Mouse (Mus musculus): ENCODE measurements around the gene Dpp6. TPM values are rescaled to one million over a fixed set of nuclear protein-coding genes. Genes with fewer than 3 reads are reported as not detected.

The Dpp6 gene
- polyA plus RNA-seq, 1 experiment from 2014 or later: 26.7 TPM

DNA sequence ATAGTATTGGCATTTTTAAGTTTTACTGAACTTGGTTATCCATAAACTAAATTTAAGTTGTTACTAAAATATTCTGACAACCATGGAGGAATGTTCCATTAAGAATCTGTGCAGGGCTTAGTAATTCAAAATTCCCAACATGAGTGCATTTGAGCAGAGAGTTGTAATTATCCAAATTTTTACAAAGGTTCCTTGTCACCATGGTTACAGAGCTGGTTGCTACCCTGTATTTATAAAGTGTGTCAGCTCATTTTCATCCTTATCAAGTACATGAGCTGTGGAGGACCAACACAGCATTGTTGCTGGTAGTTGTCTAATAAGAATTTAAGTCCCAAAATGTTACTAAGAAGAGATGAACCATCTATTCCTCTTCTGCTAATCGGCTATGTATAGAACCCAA, 787.1 kb downstream of the Dpp6 start:
- no peak overlapping the region for H3K27ac ChIP-seq (ENCODE audit: low read depth, low read length)

DNA sequence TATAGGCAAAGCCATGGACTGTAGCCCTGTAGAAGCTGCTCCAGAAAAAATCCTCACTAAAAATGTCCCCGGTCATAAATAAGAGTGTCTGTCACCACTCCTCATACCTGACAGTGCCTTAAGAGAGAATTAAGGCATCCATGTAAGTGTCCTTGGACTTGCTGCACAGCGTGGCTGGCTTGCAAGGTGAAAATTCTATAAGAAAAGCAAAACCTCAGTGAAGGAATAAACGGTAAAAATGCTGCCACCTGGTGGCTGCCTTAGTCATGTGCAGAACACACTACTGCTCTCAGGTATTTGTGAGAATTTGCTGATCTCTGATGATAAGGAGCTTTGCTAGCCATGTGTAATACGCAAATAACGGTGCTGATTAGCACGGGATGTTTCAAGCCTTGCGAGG, 798.8 kb downstream of the Dpp6 start:
- peak; percentile 58 for ATAC-seq
- no peak overlapping the region for H3K9ac ChIP-seq (ENCODE audit: low read length)
- no peak overlapping the region for H3K27ac ChIP-seq (ENCODE audit: low read depth, low read length)
- H3K36me3 ChIP-seq (ENCODE audit: control insufficient read depth, insufficient read depth, low read length): no peaks in the 10 kb centered on the region
- 36% methylated on average over 7 of the region's 7 CpGs for WGBS
- no peaks in the 10 kb centered on the region for H3K4me1 ChIP-seq (ENCODE audit: control insufficient read depth, insufficient read depth, low read length)
- H3K4me2 ChIP-seq (ENCODE audit: low read length): no peak overlapping the region
- peak; percentile 87 for DNase-seq (ENCODE audit: low spot score)
- H3K27me3 ChIP-seq (replicated peaks; ENCODE audit: control insufficient read depth, insufficient read depth, low read length): no peaks in the 10 kb centered on the region
- no peaks in the 10 kb centered on the region for H3K9me3 ChIP-seq (replicated peaks; ENCODE audit: control insufficient read depth, low read length)
- no peak overlapping the region for H3K4me3 ChIP-seq (ENCODE audit: low read depth, low read length)

More for the DNA sequence above, 787.1 kb downstream of the Dpp6 start:
- Histone ChIP-seq H3K9ac (ENCODE audit: low read length) (no peak overlapping the region), H3K4me1 (ENCODE audit: control insufficient read depth, insufficient read depth, low read length) (no peaks in the 10 kb centered on the region), H3K4me2 (ENCODE audit: low read length) (no peak overlapping the region), H3K36me3 (ENCODE audit: control insufficient read depth, insufficient read depth, low read length) (no peaks in the 10 kb centered on the region), H3K27me3 (replicated peaks; ENCODE audit: control insufficient read depth, insufficient read depth, low read length) (no peaks in the 10 kb centered on the region), H3K4me3 (ENCODE audit: low read depth, low read length) (no peak overlapping the region), H3K9me3 (replicated peaks; ENCODE audit: control insufficient read depth, low read length) (no peaks in the 10 kb centered on the region)
- DNase-seq (ENCODE audit: low spot score) (peak; percentile 25), ATAC-seq (no peak)
- WGBS: 71% methylated on average over 1 of the region's 1 CpGs

DNA sequence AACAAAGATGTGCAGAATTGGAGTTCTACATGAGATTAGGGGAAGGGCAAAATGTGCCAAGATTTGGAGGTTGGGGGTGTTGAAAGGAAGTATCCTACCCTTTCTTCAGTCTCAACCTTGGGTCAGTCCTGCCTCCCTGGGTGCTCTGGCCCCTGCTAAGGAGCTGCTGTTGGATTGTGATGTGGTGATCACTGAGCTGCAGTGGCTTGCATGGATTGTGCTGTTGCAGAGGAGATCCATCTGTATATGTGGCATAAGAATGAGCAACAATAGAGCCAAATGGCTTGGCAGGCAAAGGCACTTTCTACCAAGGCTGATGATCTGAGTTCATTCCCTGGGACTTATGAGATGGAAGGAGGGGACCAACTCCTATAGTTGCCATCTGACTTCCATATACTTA, 804.8 kb downstream of the Dpp6 start:
- Histone ChIP-seq H3K27ac (ENCODE audit: low read depth, low read length) (no peak overlapping the region), H3K4me2 (ENCODE audit: low read length) (no peak overlapping the region), H3K4me1 (ENCODE audit: control insufficient read depth, insufficient read depth, low read length) (no peaks in the 10 kb centered on the region), H3K27me3 (replicated peaks; ENCODE audit: control insufficient read depth, insufficient read depth, low read length) (no peaks in the 10 kb centered on the region), H3K36me3 (ENCODE audit: control insufficient read depth, insufficient read depth, low read length) (no peaks in the 10 kb centered on the region), H3K9me3 (replicated peaks; ENCODE audit: control insufficient read depth, low read length) (no peaks in the 10 kb centered on the region), H3K9ac (ENCODE audit: low read length) (no peak overlapping the region), H3K4me3 (ENCODE audit: low read depth, low read length) (no peak overlapping the region)
- DNase-seq (ENCODE audit: low spot score) (no peak), ATAC-seq (no peak)

DNA sequence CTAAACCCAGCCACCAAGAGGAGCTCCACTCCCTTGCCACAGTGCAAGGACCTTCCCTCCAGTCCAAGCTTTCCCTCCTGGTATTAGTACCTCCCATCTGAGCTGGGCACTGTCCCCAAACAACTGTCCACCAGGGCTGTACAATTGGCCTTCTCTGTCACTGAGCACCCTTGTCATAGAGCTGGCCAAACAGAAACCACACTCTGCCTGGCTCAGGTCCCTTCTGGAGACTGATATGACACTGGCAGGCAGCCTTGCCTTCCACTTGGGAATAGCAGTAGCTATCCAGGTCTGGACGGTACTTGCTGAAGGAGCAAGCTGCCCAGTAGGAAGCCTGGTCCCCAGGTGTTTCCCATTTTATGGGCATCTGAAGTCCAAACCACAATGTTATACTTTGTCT, 806.9 kb downstream of the Dpp6 start:
- no peak overlapping the region for H3K4me3 ChIP-seq (ENCODE audit: low read depth, low read length)
- H3K9me3 ChIP-seq (replicated peaks; ENCODE audit: control insufficient read depth, low read length): no peaks in the 10 kb centered on the region
- no peak overlapping the region for H3K4me2 ChIP-seq (ENCODE audit: low read length)
- H3K27me3 ChIP-seq (replicated peaks; ENCODE audit: control insufficient read depth, insufficient read depth, low read length): no peaks in the 10 kb centered on the region
- no peak for ATAC-seq
- no peak for DNase-seq (ENCODE audit: low spot score)
- whole genome bisulfite sequencing: 80% methylated on average over 1 of the region's 1 CpGs
- no peak overlapping the region for H3K27ac ChIP-seq (ENCODE audit: low read depth, low read length)
- no peaks in the 10 kb centered on the region for H3K4me1 ChIP-seq (ENCODE audit: control insufficient read depth, insufficient read depth, low read length)
- H3K36me3 ChIP-seq (ENCODE audit: control insufficient read depth, insufficient read depth, low read length): no peaks in the 10 kb centered on the region
- no peak overlapping the region for H3K9ac ChIP-seq (ENCODE audit: low read length)

DNA sequence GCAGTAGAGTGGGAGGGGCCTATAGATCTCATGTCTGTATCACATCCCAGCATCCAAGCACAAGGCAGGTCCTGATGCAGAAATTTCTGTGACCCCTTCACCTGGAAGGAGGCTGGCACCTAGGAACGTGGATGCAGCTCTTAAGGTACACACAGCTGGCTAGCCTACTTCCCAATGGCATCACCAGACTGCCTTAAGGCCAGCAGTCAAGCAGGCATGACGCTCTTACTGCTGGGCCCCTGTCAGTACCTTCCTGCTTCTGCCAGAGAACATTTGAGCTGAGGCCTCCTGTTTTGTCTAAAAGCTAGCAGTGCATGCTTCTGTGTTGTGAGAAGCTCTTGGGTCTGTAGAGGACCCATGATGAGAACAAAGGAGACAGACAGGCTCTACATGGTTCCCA, 815.1 kb downstream of the Dpp6 start:
- H3K4me3 ChIP-seq (ENCODE audit: low read depth, low read length): no peak overlapping the region
- no peak overlapping the region for H3K4me2 ChIP-seq (ENCODE audit: low read length)
- WGBS: 77% methylated on average over 2 of the region's 2 CpGs
- H3K9ac ChIP-seq (ENCODE audit: low read length): no peak overlapping the region
- ATAC-seq (no peak), DNase-seq (ENCODE audit: low spot score) (no peak)
- H3K36me3 ChIP-seq (ENCODE audit: control insufficient read depth, insufficient read depth, low read length): no peaks in the 10 kb centered on the region
- no peaks in the 10 kb centered on the region for H3K4me1 ChIP-seq (ENCODE audit: control insufficient read depth, insufficient read depth, low read length)
- no peaks in the 10 kb centered on the region for H3K27me3 ChIP-seq (replicated peaks; ENCODE audit: control insufficient read depth, insufficient read depth, low read length)
- no peak overlapping the region for H3K27ac ChIP-seq (ENCODE audit: low read depth, low read length)
- H3K9me3 ChIP-seq (replicated peaks; ENCODE audit: control insufficient read depth, low read length): no peaks in the 10 kb centered on the region

DNA sequence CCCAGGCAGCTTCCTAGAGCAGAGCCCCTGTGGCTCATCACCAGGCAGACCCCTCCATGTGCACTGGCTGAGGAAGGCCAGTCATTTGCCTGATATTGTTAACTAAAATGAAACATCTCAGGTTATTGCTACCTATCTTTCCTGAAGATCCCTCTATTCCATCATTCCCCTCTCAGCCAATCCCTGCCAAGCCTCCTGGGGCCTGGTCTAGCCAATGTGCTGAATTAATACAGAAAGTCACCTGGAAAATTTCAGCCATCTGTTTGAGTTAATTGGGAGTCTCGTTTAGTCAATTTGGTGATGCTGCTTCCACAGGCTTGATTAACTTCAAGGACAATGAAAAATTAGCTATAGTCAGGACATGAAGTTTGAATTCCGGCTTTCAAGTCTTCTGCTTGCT, 818.9 kb downstream of the Dpp6 start:
- ATAC-seq (no peak), DNase-seq (ENCODE audit: low spot score) (no peak)
- Histone ChIP-seq H3K27me3 (replicated peaks; ENCODE audit: control insufficient read depth, insufficient read depth, low read length) (no peaks in the 10 kb centered on the region), H3K4me3 (ENCODE audit: low read depth, low read length) (no peak overlapping the region), H3K36me3 (ENCODE audit: control insufficient read depth, insufficient read depth, low read length) (no peaks in the 10 kb centered on the region), H3K4me1 (ENCODE audit: control insufficient read depth, insufficient read depth, low read length) (no peaks in the 10 kb centered on the region), H3K9me3 (replicated peaks; ENCODE audit: control insufficient read depth, low read length) (no peaks in the 10 kb centered on the region), H3K9ac (ENCODE audit: low read length) (no peak overlapping the region), H3K4me2 (ENCODE audit: low read length) (no peak overlapping the region), H3K27ac (ENCODE audit: low read depth, low read length) (no peak overlapping the region)
- WGBS: 48% methylated on average over 2 of the region's 2 CpGs

DNA sequence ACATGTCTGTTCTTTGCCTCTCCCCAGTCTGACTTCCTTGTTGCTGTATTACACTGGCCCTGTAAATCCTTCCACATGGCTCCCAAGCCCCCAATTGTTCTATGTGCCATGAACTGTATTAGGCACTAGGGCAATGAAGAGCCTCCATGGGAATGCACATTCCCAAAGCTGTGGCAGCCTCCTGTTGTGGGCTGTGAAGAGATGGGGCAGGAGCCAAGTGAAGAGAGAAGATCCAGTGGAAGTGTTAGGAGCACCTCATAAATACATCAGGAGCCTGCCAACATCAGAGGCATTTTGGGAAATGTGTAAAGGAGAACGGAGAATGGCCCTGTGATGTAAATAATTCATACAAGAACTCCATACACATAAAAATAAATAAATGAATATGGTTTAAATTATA, 824.9 kb downstream of the Dpp6 start:
- Histone ChIP-seq H3K27me3 (replicated peaks; ENCODE audit: control insufficient read depth, insufficient read depth, low read length) (no peaks in the 10 kb centered on the region), H3K9me3 (replicated peaks; ENCODE audit: control insufficient read depth, low read length) (no peaks in the 10 kb centered on the region), H3K9ac (ENCODE audit: low read length) (no peak overlapping the region), H3K4me2 (ENCODE audit: low read length) (no peak overlapping the region), H3K4me3 (ENCODE audit: low read depth, low read length) (no peak overlapping the region), H3K27ac (ENCODE audit: low read depth, low read length) (no peak overlapping the region), H3K36me3 (ENCODE audit: control insufficient read depth, insufficient read depth, low read length) (no peaks in the 10 kb centered on the region), H3K4me1 (ENCODE audit: control insufficient read depth, insufficient read depth, low read length) (no peaks in the 10 kb centered on the region)
- DNase-seq (ENCODE audit: low spot score) (no peak), ATAC-seq (no peak)
- 82% methylated on average over 1 of the region's 1 CpGs for WGBS

DNA sequence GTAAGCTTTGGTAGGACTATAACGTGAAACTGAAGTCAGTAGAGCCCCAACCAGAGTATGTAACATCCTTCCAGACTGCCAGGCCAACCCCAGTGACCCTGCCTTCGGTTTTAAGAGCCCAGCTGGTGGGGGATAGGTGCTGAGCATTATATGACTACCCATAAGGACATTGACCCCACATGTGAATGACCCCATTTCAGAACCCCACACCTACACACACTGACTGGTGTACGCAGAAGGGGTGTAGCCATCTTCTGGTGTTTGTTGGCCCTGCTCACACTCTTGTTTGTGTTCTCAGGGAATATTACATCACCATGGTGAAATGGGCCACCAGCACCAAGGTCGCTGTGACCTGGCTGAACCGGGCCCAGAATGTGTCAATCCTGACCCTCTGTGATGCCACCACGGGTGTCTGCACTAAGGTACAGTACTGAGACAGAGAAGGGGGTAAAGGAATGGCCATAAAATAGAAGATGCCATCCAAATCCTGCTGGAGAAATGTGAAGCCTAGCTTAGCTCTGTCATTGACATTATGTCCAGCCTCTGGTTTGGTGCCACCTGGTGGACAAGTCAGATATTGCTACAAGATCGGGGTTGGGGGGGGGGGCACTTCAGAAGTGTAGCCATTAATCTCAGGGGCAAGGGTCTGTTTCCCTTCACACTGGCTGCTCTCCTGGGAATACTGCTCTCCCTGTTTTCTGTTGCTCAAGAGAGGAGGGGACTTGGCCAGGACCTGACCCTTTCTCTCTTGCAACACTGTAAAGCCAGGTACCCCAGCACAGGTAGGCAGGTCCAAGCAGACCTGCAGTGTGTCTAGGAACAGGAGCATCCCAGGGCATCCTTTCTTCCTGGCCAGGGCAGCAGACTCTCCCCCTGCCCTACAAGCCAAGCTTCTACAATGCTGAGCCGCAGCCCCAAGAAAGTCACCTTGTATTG, 835.1 kb downstream of the Dpp6 start:
- 56% methylated on average over 8 of the region's 8 CpGs for WGBS
- DNase-seq (ENCODE audit: low spot score) (peak; percentile 46), ATAC-seq (peak; percentile 52; the same call in 1 of the 2 replicates)
- H3K27ac ChIP-seq (ENCODE audit: low read depth, low read length): no peak overlapping the region
- H3K4me1 ChIP-seq (ENCODE audit: control insufficient read depth, insufficient read depth, low read length): no peaks in the 10 kb centered on the region
- H3K9ac ChIP-seq (ENCODE audit: low read length): no peak overlapping the region
- H3K4me2 ChIP-seq (ENCODE audit: low read length): no peak overlapping the region
- H3K9me3 ChIP-seq (replicated peaks; ENCODE audit: control insufficient read depth, low read length): no peaks in the 10 kb centered on the region
- H3K4me3 ChIP-seq (ENCODE audit: low read depth, low read length): no peak overlapping the region
- no peaks in the 10 kb centered on the region for H3K36me3 ChIP-seq (ENCODE audit: control insufficient read depth, insufficient read depth, low read length)
- no peaks in the 10 kb centered on the region for H3K27me3 ChIP-seq (replicated peaks; ENCODE audit: control insufficient read depth, insufficient read depth, low read length)

DNA sequence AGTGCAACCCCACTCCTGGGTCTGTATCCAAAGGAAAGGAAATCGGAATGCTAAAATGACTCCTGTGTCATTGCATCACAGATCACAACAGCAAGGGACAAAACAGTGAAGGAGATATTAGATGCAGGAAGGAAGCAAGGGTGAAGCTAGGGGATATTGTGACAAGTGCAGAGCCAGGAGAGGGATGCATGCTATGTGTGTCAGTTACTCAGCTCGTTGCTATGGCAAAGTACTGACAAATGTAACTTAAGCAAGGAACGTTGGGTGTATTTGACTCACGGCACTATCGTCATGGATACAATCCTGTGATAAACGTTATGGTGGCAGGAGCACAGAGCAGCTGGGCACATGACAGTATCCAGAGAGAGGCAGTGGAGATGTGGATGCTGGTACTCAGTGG, 839.1 kb downstream of the Dpp6 start:
- Histone ChIP-seq H3K4me3 (ENCODE audit: low read depth, low read length) (no peak overlapping the region), H3K36me3 (ENCODE audit: control insufficient read depth, insufficient read depth, low read length) (no peaks in the 10 kb centered on the region), H3K4me2 (ENCODE audit: low read length) (no peak overlapping the region), H3K9ac (ENCODE audit: low read length) (no peak overlapping the region), H3K27me3 (replicated peaks; ENCODE audit: control insufficient read depth, insufficient read depth, low read length) (no peaks in the 10 kb centered on the region), H3K4me1 (ENCODE audit: control insufficient read depth, insufficient read depth, low read length) (no peaks in the 10 kb centered on the region), H3K27ac (ENCODE audit: low read depth, low read length) (no peak overlapping the region), H3K9me3 (replicated peaks; ENCODE audit: control insufficient read depth, low read length) (no peaks in the 10 kb centered on the region)
- 74% methylated on average over 6 of the region's 6 CpGs for WGBS
- ATAC-seq: no peak
- peak; percentile 12 for DNase-seq (ENCODE audit: low spot score)

All from forebrain, embryonic 14.5 days (tissue).